Mouse (Mus musculus) gastrocnemius, adult 18-20 months (tissue): Measurements from ENCODE around the gene Lbhd1. TPM values are rescaled to one million over a fixed set of nuclear protein-coding genes. Genes with fewer than 3 reads are reported as not detected.

ENCODE experiments used
- microRNA-seq: library from miRNA; unstranded; fragments of <30 nt; microRNA quantifications from one replicate; pipeline ENCODE4 v1.2.0, GENCODE M21; 2021
- total RNA-seq, 2 experiments: library from RNA; stranded (reverse); gene quantifications; 2 replicates each; pipeline ENCODE4 v1.2.3; 2021

Lbhd1 gene
- total RNA-seq, 2 experiments from 2014 or later = 2.9 to 5.3 TPM

Small RNA genes lying within 50 kb of the gene (microRNA-seq; reads per million reads assigned to microRNA genes)
- gene Mir5136 = not detected

Other genes starting within 250 kb of the Lbhd1 start
- gene Chrm1, start 219.9 kb upstream of the Lbhd1 start, total RNA-seq = not detected
- gene Slc3a2, start 160.4 kb upstream of the Lbhd1 start, total RNA-seq = 10 to 100 TPM; 30.2 to 37.3 TPM
- 10 to 100 TPM; 16.4 to 16.9 TPM for gene Wdr74, start 147.9 kb upstream of the Lbhd1 start, total RNA-seq
- 1 to 10 TPM in 1 of 2 experiments, not detected in 1; 1.0 TPM for gene 1700092M07Rik, start 143.0 kb upstream of the Lbhd1 start, total RNA-seq
- gene Stx5a, start 142.3 kb upstream of the Lbhd1 start, total RNA-seq = 10 to 100 TPM; 16.0 to 16.6 TPM
- 10 to 100 TPM; 27.5 to 31.3 TPM for gene Nxf1, start 126.7 kb upstream of the Lbhd1 start, total RNA-seq
- gene Tmem223, start 112.7 kb upstream of the Lbhd1 start, total RNA-seq = 10 to 100 TPM; 91.0 to 99.3 TPM
- 1 to 10 TPM; 7.3 to 8.6 TPM for gene Tmem179b, start 109.3 kb upstream of the Lbhd1 start, total RNA-seq
- gene Taf6l, start 97.3 kb upstream of the Lbhd1 start, total RNA-seq = 1 to 10 TPM; 5.0 to 5.1 TPM
- gene Polr2g, start 85.2 kb upstream of the Lbhd1 start, total RNA-seq = 10 to 100 TPM; 37.7 to 38.3 TPM
- 1 to 10 TPM in 1 of 2 experiments, under 1 TPM in 1; 0.76 to 1.1 TPM for gene Zbtb3, start 81.2 kb upstream of the Lbhd1 start, total RNA-seq
- gene Ttc9c, start 64.4 kb upstream of the Lbhd1 start, total RNA-seq = 10 to 100 TPM; 11.1 to 13.6 TPM
- 10 to 100 TPM; 41.2 to 44.3 TPM for gene Hnrnpul2, start 63.7 kb upstream of the Lbhd1 start, total RNA-seq
- gene AC129217.1, start 54.0 kb upstream of the Lbhd1 start, total RNA-seq = 1 to 10 TPM; 2.5 to 4.2 TPM
- gene Bscl2, start 46.3 kb upstream of the Lbhd1 start, total RNA-seq = 10 to 100 TPM; 16.4 to 16.6 TPM
- gene Gng3, start 44.5 kb upstream of the Lbhd1 start, total RNA-seq = not detected
- 1 to 10 TPM; 5.6 to 8.8 TPM for gene Lrrn4cl, start 33.0 kb upstream of the Lbhd1 start, total RNA-seq
- 100 to 1,000 TPM; 204 to 206 TPM for gene Ubxn1, start 12.2 kb upstream of the Lbhd1 start, total RNA-seq
- gene Uqcc3, start 2.8 kb upstream of the Lbhd1 start, total RNA-seq = 10 to 100 TPM; 57.2 to 63.9 TPM
- not detected for gene Gm49403, start 198 bp downstream of the Lbhd1 start, total RNA-seq
- gene 1810009A15Rik, start 5.1 kb downstream of the Lbhd1 start, total RNA-seq = 10 to 100 TPM; 14.5 to 15.4 TPM
- gene Gm49416, start 5.2 kb downstream of the Lbhd1 start, total RNA-seq = 1 to 10 TPM; 1.2 to 2.3 TPM
- 1 to 10 TPM; 9.2 to 9.9 TPM for gene Ints5, start 9.3 kb downstream of the Lbhd1 start, total RNA-seq
- gene Ganab, start 14.3 kb downstream of the Lbhd1 start, total RNA-seq = 10 to 100 TPM; 19.5 to 20.8 TPM
- gene B3gat3, start 36.6 kb downstream of the Lbhd1 start, total RNA-seq = 10 to 100 TPM; 32.1 to 37.9 TPM
- 1 to 10 TPM; 7.8 TPM for gene Rom1, start 45.6 kb downstream of the Lbhd1 start, total RNA-seq
- gene Eml3, start 45.8 kb downstream of the Lbhd1 start, total RNA-seq = 1 to 10 TPM; 3.1 to 4.5 TPM
- 10 to 100 TPM; 21.6 to 24.2 TPM for gene Mta2, start 58.1 kb downstream of the Lbhd1 start, total RNA-seq
- gene Tut1, start 70.1 kb downstream of the Lbhd1 start, total RNA-seq = 1 to 10 TPM; 7.6 to 8.2 TPM
- gene Eef1g, start 83.3 kb downstream of the Lbhd1 start, total RNA-seq = 100 to 1,000 TPM; 452 to 469 TPM
- gene Ahnak, start 105.6 kb downstream of the Lbhd1 start, total RNA-seq = 100 to 1,000 TPM; 199 to 202 TPM
- gene Scgb1a1, start 204.2 kb downstream of the Lbhd1 start, total RNA-seq = not detected